Mouse (Mus musculus) brain, embryonic 14.5 days (tissue): ENCODE results near the gene Msl1.

Source experiments
- CTCF ChIP-seq: fragments of 200-500 bp; IDR thresholded peaks from 2 replicates; pipeline ENCODE4 v1.5.1; 2012; ENCODE audit warnings: inconsistent platforms, mild to moderate bottlenecking, moderate library complexity, borderline replicate concordance; ENCODE audit not compliant: insufficient read depth, insufficient read length; ENCODE audit errors: extremely low read depth
- POLR2A ChIP-seq: fragments of 200-500 bp; IDR thresholded peaks from 2 replicates; pipeline ENCODE4 v1.6.1; 2012; ENCODE audit warnings: mild to moderate bottlenecking, inconsistent platforms, borderline replicate concordance; ENCODE audit not compliant: poor library complexity, insufficient read depth, insufficient read length, severe bottlenecking; ENCODE audit errors: extremely low read depth

GRCm38 (mm10) chr11:98754151-98754620 is 41.1 kb upstream of the Msl1 start:
- no peak for TF ChIP-seq CTCF
- TF ChIP-seq POLR2A = no peak
